Comparison of ENCODE assay signal across 20 mouse cellular contexts in the genomic region with DNA sequence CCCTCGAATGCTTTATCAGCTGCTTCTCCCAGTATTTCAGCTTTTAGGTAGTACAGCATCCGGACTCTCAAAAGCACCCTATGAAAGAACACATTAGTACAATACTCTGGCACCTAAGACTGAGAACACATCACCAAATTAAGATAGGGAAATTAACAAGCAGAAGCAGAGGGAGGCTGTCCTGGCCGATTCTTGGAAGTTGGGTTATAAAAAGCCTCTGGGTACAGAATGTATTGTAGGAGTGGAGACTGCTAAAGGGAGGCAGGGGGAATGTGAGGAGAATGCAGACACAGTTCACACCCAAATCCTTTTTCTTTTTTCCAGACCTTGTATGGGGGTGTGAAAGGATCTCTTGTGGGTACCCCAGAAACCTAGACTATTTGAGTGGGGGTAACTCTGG.
DNase-seq lines count a peak whose midpoint lies in the region; TF ChIP-seq lines count a peak whose summit lies in the region.
"Had no signal": no experiment of that assay in that cellular context is flagged by ENCODE, and none has a peak within 500 bp of the region (broad histone marks: within the 10 kb centered on the region; RNA-seq: fewer than 3 reads in every experiment).

No protein-coding gene starts in this region.

- intact Hi-C loops in heart, postnatal 36 days (cut with DNase I), result no loop called here

- no peak overlapping the region for H3K27ac ChIP-seq in layer of hippocampus, adult 2 months
- H3K27ac ChIP-seq: hindbrain, embryonic 14.5 days; limb, embryonic 12.5 days; lung, embryonic 15.5 days; midbrain, embryonic 10.5 days; midbrain, embryonic 15.5 days; neural tube, embryonic 15.5 days had no signal

- no peak overlapping the region for H3K4me3 ChIP-seq in layer of hippocampus, adult 2 months
- H3K4me3 ChIP-seq: erythroblast, embryonic 14.5 days; limb, embryonic 12.5 days; lung, embryonic 15.5 days; midbrain, embryonic 10.5 days; midbrain, embryonic 15.5 days; neural tube, embryonic 15.5 days had no signal

- no peak for TF ChIP-seq CTCF in layer of hippocampus, adult 2 months (conservative IDR thresholded peaks at IDR 0.05)

- peak; percentile 28 to 49 for DNase-seq in heart, adult 18-20 months
- DNase-seq in heart, postnatal 36 days, result no peak
- peak; percentile 11 for DNase-seq in layer of hippocampus, adult 9-11 months
- no peak for DNase-seq in layer of hippocampus, adult 2 months (ENCODE audit: low spot score in 2 of 2)
- peak; percentile 16 to 60 for DNase-seq in right cerebral cortex, postnatal 36 days (ENCODE audit: low spot score in 2 of 2)
- DNase-seq in right cerebral cortex, postnatal 25 days, result no peak
- peak; percentile 65 for DNase-seq in telencephalon, adult 2 months (ENCODE audit: low read depth, low spot score)
- DNase-seq in gastrocnemius, postnatal 25 days, result no peak
- DNase-seq: adrenal gland, postnatal 25 days; cerebellum, adult 18-20 months; cerebellum, postnatal 10 days; gastrocnemius, postnatal 36 days; kidney, postnatal 14 days had no signal

Comparison
In these comparisons a context has a peak if more than half of its experiments do, and no peak if none do; other contexts are left out.
1. DNase-seq: peak in heart, adult 18-20 months (2 of 2), layer of hippocampus, adult 9-11 months (single experiment), right cerebral cortex, postnatal 36 days (2 of 2) and telencephalon, adult 2 months (single experiment); none in heart, postnatal 36 days (0 of 2), layer of hippocampus, adult 2 months (0 of 2), right cerebral cortex, postnatal 25 days (single experiment) and gastrocnemius, postnatal 25 days (single experiment).